8 mouse cellular contexts compared by ENCODE assay signal in genomic region chr6:122602992-122603322, GRCm38 (mm10). TPM values are rescaled to one million over a fixed set of nuclear protein-coding genes. Genes with fewer than 3 reads are reported as not detected.
DNase-seq lines count a peak whose midpoint lies in the region; ATAC-seq and TF ChIP-seq lines count a peak whose summit lies in the region.

No protein-coding gene starts in this region.

- TF ChIP-seq CTCF in kidney, adult 2 months (conservative IDR thresholded peaks at IDR 0.05; ENCODE audit: insufficient read depth, insufficient read length, low read depth, low read length): no peak
- TF ChIP-seq CTCF in bone marrow macrophage, adult 2 months (IDR thresholded peaks at IDR 0.05; ENCODE audit: low read depth, low read length): no peak

- no peaks in the 10 kb centered on the region for H3K27me3 ChIP-seq in kidney, adult 2 months (replicated peaks; ENCODE audit: control insufficient read depth, insufficient read depth, low read length)
- H3K27me3 ChIP-seq in midbrain, embryonic 15.5 days (replicated peaks): no peaks in the 10 kb centered on the region

- no peak for TF ChIP-seq POLR2A in kidney, adult 2 months (IDR thresholded peaks at IDR 0.05; ENCODE audit: low read depth, low read length)
- TF ChIP-seq POLR2A in bone marrow macrophage, adult 2 months (IDR thresholded peaks at IDR 0.05; ENCODE audit: borderline replicate concordance, low read depth, low read length): no peak

- no peak overlapping the region for H3K9ac ChIP-seq in midbrain, embryonic 15.5 days

- peak overlapping the region; percentile 55 for H3K4me2 ChIP-seq in midbrain, embryonic 15.5 days

- H3K27ac ChIP-seq in kidney, adult 2 months (ENCODE audit: insufficient read depth, low read depth, low read length): peak overlapping the region; percentile 68
- peak overlapping the region; percentile 99 for H3K27ac ChIP-seq in bone marrow macrophage, adult 2 months (ENCODE audit: insufficient read depth, low read depth, low read length)
- H3K27ac ChIP-seq in midbrain, embryonic 15.5 days: no peak overlapping the region

- no peak overlapping the region for H3K4me3 ChIP-seq in kidney, adult 2 months (ENCODE audit: insufficient read depth, low read depth, low read length)
- H3K4me3 ChIP-seq in bone marrow macrophage, adult 2 months (ENCODE audit: insufficient read depth, low read length): peak overlapping the region; percentile 55
- no peak overlapping the region for H3K4me3 ChIP-seq in midbrain, embryonic 15.5 days

- ATAC-seq in inflammation-experienced regulatory T-cells, adult 6 months: peak; percentile 25
- no peak for ATAC-seq in midbrain, embryonic 15.5 days (replicated peaks)

- H3K36me3 ChIP-seq in kidney, adult 2 months (ENCODE audit: control insufficient read depth, insufficient read depth, low read length): no peaks in the 10 kb centered on the region
- H3K36me3 ChIP-seq in midbrain, embryonic 15.5 days (replicated peaks): no peaks in the 10 kb centered on the region

- DNase-seq in kidney, adult 2 months: peak; percentile 27
- DNase-seq in kidney, adult 18-20 months: no peak
- DNase-seq in adrenal gland, postnatal 25 days: no peak
- DNase-seq in Muller cell, postnatal 12 days (ENCODE audit: inconsistent ontology term): no peak
- no peak for DNase-seq in left cerebral cortex, postnatal 36 days (ENCODE audit: low spot score in 2 of 2)

- H3K4me1 ChIP-seq in kidney, adult 2 months (ENCODE audit: control insufficient read depth, insufficient read depth, low read length): peaks cover 4% of the 10 kb centered on the region; the same call in 1 of the 2 replicates
- H3K4me1 ChIP-seq in bone marrow macrophage, adult 2 months (ENCODE audit: control insufficient read depth, insufficient read depth, low read length): peaks cover 14% of the 10 kb centered on the region
- 0 out of 2 replicates have a peak, but pooled peaks cover 6% of the 10 kb centered on the region for H3K4me1 ChIP-seq in midbrain, embryonic 15.5 days

- intact Hi-C loops in left cerebral cortex, postnatal 36 days (cut with DNase I): no loop called here

- 35% methylated on average over 1 of the region's 1 CpGs for WGBS in kidney, adult 2 months
- WGBS in midbrain, embryonic 15.5 days: 56% methylated on average over 1 of the region's 1 CpGs

- H3K9me3 ChIP-seq in midbrain, embryonic 15.5 days: no peaks in the 10 kb centered on the region

RNA-seq across cellular contexts. Expression of gene Apobec1, which starts 0.7 kb away (rescaled TPM):
- 11.3 and 15.2 TPM in 2 replicates for polyA plus RNA-seq in kidney, adult 2 months (2012; rRNA removed)
- 664 and 728 TPM in 2 replicates for polyA plus RNA-seq in bone marrow macrophage, adult 2 months (2012; ENCODE audit: insufficient read depth, insufficient read length, missing spikeins)
- polyA plus RNA-seq in inflammation-experienced regulatory T-cells, adult 6 months (2017; shearing (Covaris generic)): 10 to 100 TPM; 23.8 to 43.8 (median 29.2) TPM
- 1.5 and 2.2 TPM in 2 replicates for polyA plus RNA-seq in midbrain, embryonic 15.5 days (2015; fragmentation: Nextera tagmentation; extraction: Ambion mirVana)
- total RNA-seq in adrenal gland, postnatal 25 days (2021): 6.1 and 8.7 TPM in 2 replicates
- total RNA-seq in left cerebral cortex, postnatal 36 days (2021): 1 to 10 TPM in 1 of 2 experiments, under 1 TPM in 1; 0.79 to 2.3 TPM

RNA-seq across cellular contexts. Expression of gene Gdf3, which starts 6.9 kb away (rescaled TPM):
- not detected in 2 replicates for polyA plus RNA-seq in kidney, adult 2 months (2012; rRNA removed)
- polyA plus RNA-seq in bone marrow macrophage, adult 2 months (2012; ENCODE audit: insufficient read depth, insufficient read length, missing spikeins): 30.2 and 32.0 TPM in 2 replicates
- not detected for polyA plus RNA-seq in inflammation-experienced regulatory T-cells, adult 6 months (2017; shearing (Covaris generic))
- polyA plus RNA-seq in midbrain, embryonic 15.5 days (2015; fragmentation: Nextera tagmentation; extraction: Ambion mirVana): not detected in 2 replicates
- total RNA-seq in adrenal gland, postnatal 25 days (2021): not detected in 2 replicates
- total RNA-seq in left cerebral cortex, postnatal 36 days (2021): not detected

RNA-seq across cellular contexts. Expression of gene Dppa3, which starts 23.3 kb away (rescaled TPM):
- polyA plus RNA-seq in kidney, adult 2 months (2012; rRNA removed): not detected in 2 replicates
- polyA plus RNA-seq in bone marrow macrophage, adult 2 months (2012; ENCODE audit: insufficient read depth, insufficient read length, missing spikeins): 14.6 and 20.2 TPM in 2 replicates
- polyA plus RNA-seq in inflammation-experienced regulatory T-cells, adult 6 months (2017; shearing (Covaris generic)): not detected
- not detected in 2 replicates for polyA plus RNA-seq in midbrain, embryonic 15.5 days (2015; fragmentation: Nextera tagmentation; extraction: Ambion mirVana)
- not detected in 2 replicates for total RNA-seq in adrenal gland, postnatal 25 days (2021)
- not detected for total RNA-seq in left cerebral cortex, postnatal 36 days (2021)

RNA-seq across cellular contexts. Expression of gene Aicda, which starts 49.4 kb away (rescaled TPM):
- polyA plus RNA-seq in kidney, adult 2 months (2012; rRNA removed): not detected in 2 replicates
- polyA plus RNA-seq in bone marrow macrophage, adult 2 months (2012; ENCODE audit: insufficient read depth, insufficient read length, missing spikeins): 0.45 TPM in 1 of 2 replicates, not detected in the other
- polyA plus RNA-seq in inflammation-experienced regulatory T-cells, adult 6 months (2017; shearing (Covaris generic)): 1 to 10 TPM in 2 of 3 experiments, under 1 TPM in 1; 0.39 to 3.3 (median 1.2) TPM
- polyA plus RNA-seq in midbrain, embryonic 15.5 days (2015; fragmentation: Nextera tagmentation; extraction: Ambion mirVana): 0.40 and 0.56 TPM in 2 replicates
- total RNA-seq in adrenal gland, postnatal 25 days (2021): not detected in 2 replicates
- total RNA-seq in left cerebral cortex, postnatal 36 days (2021): not detected

Comparison
In these comparisons a context has a peak if more than half of its experiments do, and no peak if none do; other contexts are left out.
1. RNA of gene Apobec1, which starts 0.7 kb away (polyA plus RNA-seq): 664 to 728 TPM in bone marrow macrophage, adult 2 months; 23.8 to 43.8 TPM in inflammation-experienced regulatory T-cells, adult 6 months, 11.3 to 15.2 TPM in kidney, adult 2 months and 1.5 to 2.2 TPM in midbrain, embryonic 15.5 days; every median in the first group is over 10 times any median in the second.
2. RNA of gene Gdf3, which starts 6.9 kb away (polyA plus RNA-seq): 30.2 to 32.0 TPM in bone marrow macrophage, adult 2 months; not detected in inflammation-experienced regulatory T-cells, adult 6 months, not detected in kidney, adult 2 months and not detected in midbrain, embryonic 15.5 days; every median in the first group is over 10 times any median in the second.
3. RNA of gene Dppa3, which starts 23.3 kb away (polyA plus RNA-seq): 14.6 to 20.2 TPM in bone marrow macrophage, adult 2 months; not detected in midbrain, embryonic 15.5 days, not detected in kidney, adult 2 months and not detected in inflammation-experienced regulatory T-cells, adult 6 months; every median in the first group is over 10 times any median in the second.